Mouse (Mus musculus) stomach, embryonic 14.5 days (tissue): Measurements from ENCODE around the gene Calhm1. TPM values are rescaled to one million over a fixed set of nuclear protein-coding genes. Genes with fewer than 3 reads are reported as not detected.

Source experiments
- ATAC-seq: fragments of 200-750 bp; cut with Nextera tagmentation; 2 replicates; pipeline ENCODE4 v1.8.0; 2017; ENCODE audit warnings: low read depth, moderate TSS enrichment; ENCODE audit not compliant: insufficient number of reproducible peaks, insufficient read depth, low FRiP score
- H3K27ac ChIP-seq: fragments of 300-500 bp; sonication (generic); 2 replicates; pipeline ENCODE4 v1.5.1; 2014; ENCODE audit warnings: mild to moderate bottlenecking, low read length, moderate library complexity, mixed read lengths
- H3K27me3 ChIP-seq: fragments of 300-500 bp; sonication (generic); 2 replicates; pipeline ENCODE4 v1.6.1; 2014; ENCODE audit warnings: low read length, control low read depth, mixed read lengths; ENCODE audit not compliant: control insufficient read depth, insufficient read depth
- H3K36me3 ChIP-seq: fragments of 300-500 bp; sonication (generic); 2 replicates; pipeline ENCODE4 v1.6.1; 2014; ENCODE audit warnings: mild to moderate bottlenecking, control low read depth, low read length, moderate library complexity, mixed read lengths; ENCODE audit not compliant: control insufficient read depth, insufficient read depth
- H3K4me1 ChIP-seq: fragments of 300-500 bp; sonication (generic); 2 replicates; pipeline ENCODE4 v1.6.1; 2014; ENCODE audit warnings: low read length, control low read depth, mixed read lengths; ENCODE audit not compliant: control insufficient read depth, insufficient read depth
- H3K4me2 ChIP-seq: fragments of 300-500 bp; sonication (generic); replicated peaks from 2 replicates; pipeline ENCODE4 v1.6.1; 2014; ENCODE audit warnings: low read depth, low read length, control low read depth
- H3K4me3 ChIP-seq: fragments of 300-500 bp; sonication (generic); 2 replicates; pipeline ENCODE4 v1.5.1; 2014; ENCODE audit warnings: low read depth, low read length, control low read depth
- H3K9ac ChIP-seq: fragments of 300-500 bp; sonication (generic); replicated peaks from 2 replicates; pipeline ENCODE4 v1.6.1; 2014; ENCODE audit warnings: low read depth, mild to moderate bottlenecking, control low read depth, low read length, moderate library complexity, mixed read lengths
- H3K9me3 ChIP-seq: fragments of 300-500 bp; sonication (generic); 2 replicates; pipeline ENCODE4 v1.6.1; 2016; ENCODE audit warnings: low read depth, low read length, control low read depth; ENCODE audit not compliant: control insufficient read depth
- WGBS: fragments of 180-500 bp; shearing (Covaris S2); extraction: QIAGEN DNeasy Blood & Tissue Kit; methylation state at CpG from one replicate; pipeline ENCODE4 v1.1.7; 2014; 5-methylcytosine and 5-hydroxymethylcytosine counted together
- polyA plus RNA-seq: library from polyadenylated mRNA; unstranded; fragments of >200 nt; fragmentation: Nextera tagmentation; extraction: Ambion mirVana; gene quantifications from 2 replicates; pipeline ENCODE4 v1.2.1, GENCODE M21; 2014

The Calhm1 gene
- polyA plus RNA-seq, 1 experiment from 2014 or later: not detected

DNA sequence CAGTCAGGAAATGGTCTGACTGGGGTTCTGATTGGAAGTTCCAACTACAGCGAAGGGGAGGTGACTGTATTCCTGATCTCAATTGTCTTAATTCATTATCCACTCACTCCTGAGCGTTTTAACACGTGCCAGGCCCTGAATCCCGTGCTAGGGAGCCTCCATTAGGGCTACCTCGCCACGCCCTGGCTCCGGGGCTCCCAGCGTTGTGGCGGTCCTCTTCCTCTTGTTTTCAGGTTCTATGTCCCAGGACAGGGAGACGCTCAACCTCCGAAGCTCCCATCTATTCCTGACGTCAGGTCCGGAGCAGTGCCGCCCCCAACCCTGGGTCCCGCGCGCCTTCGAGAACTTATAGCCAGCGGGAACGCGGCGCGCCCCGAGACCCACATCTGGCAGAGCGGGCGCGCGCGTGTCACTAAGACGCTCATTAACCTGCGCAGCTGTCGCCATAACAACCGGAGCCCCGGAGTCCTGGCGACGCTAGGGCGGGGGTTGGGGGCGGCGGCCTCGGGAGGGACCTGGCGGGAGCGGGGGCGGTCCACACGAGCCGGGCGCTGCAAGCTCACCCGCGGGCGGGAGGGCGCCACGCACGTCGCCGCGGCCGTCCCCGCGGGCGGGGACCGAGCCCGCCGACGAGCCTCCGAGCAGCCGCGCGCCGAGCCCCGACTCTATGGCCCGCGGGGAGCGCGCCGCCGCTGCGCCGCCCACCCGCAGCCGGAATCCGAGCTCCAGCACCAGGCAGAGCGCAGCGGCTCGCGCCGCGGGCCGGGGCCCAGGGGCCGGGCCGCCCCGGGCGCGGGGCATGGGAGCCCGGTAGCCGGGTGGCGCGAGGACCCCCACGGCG lies 34.6 kb upstream of the Calhm1 start, which contains the start of gene Neurl1a:
Neurl1a (plus strand) TSS at position 390 of the 841 bp plus-strand sequence.
- H3K9ac ChIP-seq: peak within 1 kb of the TSS; percentile 55
- peak; percentile 44; the same call in 1 of the 2 replicates for ATAC-seq
- under 1% methylated on average over 66 of the region's 98 CpGs for WGBS
- 0 out of 2 replicates have a peak, but pooled peaks cover 2% of the 10 kb centered on the region for H3K9me3 ChIP-seq
- H3K36me3 ChIP-seq: no peaks in the 10 kb centered on the region
- peak within 1 kb of the TSS; percentile 61 for H3K4me3 ChIP-seq
- H3K4me1 ChIP-seq: no peaks in the 10 kb centered on the region
- H3K4me2 ChIP-seq: peak within 1 kb of the TSS; percentile 98
- peak within 1 kb of the TSS; percentile 48; the same call in 1 of the 2 replicates for H3K27ac ChIP-seq
- H3K27me3 ChIP-seq: no peaks in the 10 kb centered on the region

DNA sequence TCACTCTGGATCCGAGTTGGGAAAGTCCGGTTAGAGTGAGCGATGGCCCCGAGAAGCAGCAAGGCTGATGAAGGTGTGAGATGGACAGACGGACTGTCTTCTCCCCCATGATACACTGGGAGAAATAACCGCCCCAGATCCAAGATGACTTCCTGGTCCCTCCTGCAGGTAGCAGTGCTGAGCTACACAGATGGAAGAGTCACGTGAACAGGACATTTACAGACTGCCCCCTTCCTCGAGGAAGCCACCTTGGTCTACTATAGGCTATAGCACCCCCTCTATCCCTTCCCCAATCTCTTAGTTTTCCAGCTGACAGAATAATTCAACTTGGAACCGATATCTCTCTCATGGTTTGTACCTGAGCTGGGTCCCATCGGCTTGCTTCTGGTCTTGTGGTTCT lies 33.9 kb upstream of the Calhm1 start:
- H3K36me3 ChIP-seq: no peaks in the 10 kb centered on the region
- no peak overlapping the region for H3K9ac ChIP-seq
- H3K4me3 ChIP-seq: peak overlapping the region; percentile 61; the same call in 1 of the 2 replicates
- H3K9me3 ChIP-seq: 0 out of 2 replicates have a peak, but pooled peaks cover 2% of the 10 kb centered on the region
- no peaks in the 10 kb centered on the region for H3K4me1 ChIP-seq
- 27% methylated on average over 10 of the region's 10 CpGs for WGBS
- ATAC-seq: 0 out of 2 replicates have a peak, but pooled peaks have one; percentile 7
- H3K27ac ChIP-seq: no peak overlapping the region
- H3K4me2 ChIP-seq: peak overlapping the region; percentile 98
- no peaks in the 10 kb centered on the region for H3K27me3 ChIP-seq

DNA sequence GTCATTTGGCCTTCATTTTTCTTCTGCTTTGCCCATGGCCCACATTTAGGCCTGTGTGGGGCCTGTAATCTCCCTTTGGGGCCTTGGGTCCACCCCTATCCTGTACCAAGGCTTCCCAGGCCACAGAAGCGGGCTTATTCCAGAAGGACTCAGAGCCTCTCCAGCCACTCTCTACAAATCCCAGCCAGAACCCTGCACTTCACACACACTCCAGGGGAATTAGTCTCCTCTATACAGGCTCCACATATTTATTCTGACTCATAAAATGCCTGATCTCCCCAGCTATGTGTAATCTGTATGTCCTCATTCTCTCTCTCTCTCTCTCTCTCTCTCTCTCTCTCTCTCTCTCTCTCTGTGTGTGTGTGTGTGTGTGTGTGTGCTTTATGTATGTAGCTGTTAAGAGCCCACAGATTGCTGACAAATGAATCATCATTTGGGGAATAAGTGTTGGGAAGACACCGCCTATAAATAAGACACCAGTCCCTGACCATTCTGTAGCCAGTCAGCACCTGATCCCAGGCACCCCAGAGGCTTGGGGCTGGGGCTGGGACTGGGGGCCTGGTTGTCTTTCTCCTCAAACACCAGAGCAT lies 33.0 kb upstream of the Calhm1 start:
- WGBS: 76% methylated on average over 2 of the region's 2 CpGs
- Histone ChIP-seq H3K4me1 (no peaks in the 10 kb centered on the region), H3K4me3 (no peak overlapping the region), H3K9me3 (0 out of 2 replicates have a peak, but pooled peaks cover under 1% of the 10 kb centered on the region), H3K4me2 (no peak overlapping the region), H3K27ac (no peak overlapping the region), H3K9ac (no peak overlapping the region), H3K36me3 (no peaks in the 10 kb centered on the region), H3K27me3 (no peaks in the 10 kb centered on the region)
- no peak for ATAC-seq

DNA sequence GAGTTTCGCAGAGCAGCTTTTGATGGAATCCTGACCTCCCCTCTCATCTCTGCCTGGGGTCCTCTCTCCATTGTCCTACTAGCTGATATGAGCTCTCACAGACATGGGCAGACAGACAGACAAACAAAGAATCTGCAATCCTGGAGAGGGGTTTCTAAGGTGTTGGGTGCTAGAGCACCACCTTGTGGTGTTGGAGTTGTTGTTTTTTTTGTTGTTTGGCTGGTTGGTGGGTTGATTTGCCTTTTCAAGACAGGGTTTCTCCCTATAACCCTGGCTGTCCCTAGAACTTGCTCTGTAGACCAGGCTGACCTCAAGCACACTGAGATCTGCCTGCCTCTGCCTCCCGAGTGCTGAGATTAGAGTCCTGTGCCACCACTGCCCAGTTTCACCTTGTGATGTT lies 31.4 kb upstream of the Calhm1 start:
- Histone ChIP-seq H3K9me3 (no peaks in the 10 kb centered on the region), H3K4me2 (no peak overlapping the region), H3K9ac (no peak overlapping the region), H3K27me3 (no peaks in the 10 kb centered on the region), H3K4me1 (no peaks in the 10 kb centered on the region), H3K4me3 (no peak overlapping the region), H3K27ac (no peak overlapping the region), H3K36me3 (no peaks in the 10 kb centered on the region)
- ATAC-seq: no peak
- 60% methylated on average over 2 of the region's 2 CpGs for WGBS

DNA sequence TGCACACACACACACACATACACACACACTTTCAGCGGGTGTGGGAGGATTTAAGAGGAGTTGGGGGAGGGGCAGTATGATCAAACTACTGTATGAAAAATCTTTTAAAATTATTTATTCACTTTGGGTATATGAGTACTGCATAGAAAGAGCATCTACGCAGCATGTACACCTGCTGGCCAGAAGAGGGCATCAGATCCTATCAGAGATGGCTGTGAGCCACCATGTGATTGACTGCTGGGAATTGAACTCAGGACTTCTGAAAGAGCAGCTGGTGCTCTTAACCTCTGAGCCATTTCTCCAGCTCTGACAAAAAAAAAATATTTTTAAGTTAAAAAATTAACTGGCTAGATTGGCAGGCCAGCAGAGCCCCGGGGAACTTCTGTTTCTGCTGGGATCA lies 30.5 kb upstream of the Calhm1 start:
- Histone ChIP-seq H3K4me1 (no peaks in the 10 kb centered on the region), H3K4me3 (no peak overlapping the region), H3K27me3 (no peaks in the 10 kb centered on the region), H3K9me3 (no peaks in the 10 kb centered on the region), H3K36me3 (no peaks in the 10 kb centered on the region), H3K27ac (no peak overlapping the region), H3K9ac (no peak overlapping the region), H3K4me2 (no peak overlapping the region)
- WGBS: 54% methylated on average over 3 of the region's 3 CpGs
- ATAC-seq: no peak

DNA sequence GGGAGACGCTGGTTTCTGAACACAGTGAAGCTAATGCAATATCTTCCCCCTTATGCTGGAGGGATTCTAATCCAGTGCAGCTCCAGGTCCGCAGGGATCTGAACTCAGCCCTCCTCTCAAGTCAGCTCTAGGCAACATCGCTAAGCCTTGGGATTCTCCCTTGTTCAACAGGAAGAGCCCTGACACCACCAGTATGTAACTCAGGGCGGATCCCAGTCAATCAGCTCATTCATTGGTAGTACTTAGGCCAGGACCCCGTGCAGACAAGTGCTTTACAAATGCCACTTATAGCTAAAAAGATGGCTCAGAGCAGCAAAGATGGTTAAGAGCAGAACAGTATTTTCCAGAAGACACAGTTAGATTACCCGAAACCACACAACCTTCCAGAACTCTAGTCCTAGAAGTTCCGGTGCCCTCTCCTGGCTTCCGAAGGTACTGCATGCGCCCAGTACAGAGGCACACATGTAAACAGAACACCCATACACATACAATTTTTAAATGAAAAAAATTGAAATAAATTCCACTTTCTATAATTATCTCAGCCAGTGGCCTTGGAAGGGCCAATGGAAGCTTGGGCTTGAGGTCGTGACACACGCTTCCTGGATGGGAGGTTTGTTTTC lies 24.8 kb upstream of the Calhm1 start:
- Histone ChIP-seq H3K4me1 (0 out of 2 replicates have a peak, but pooled peaks cover 3% of the 10 kb centered on the region), H3K27me3 (no peaks in the 10 kb centered on the region), H3K4me2 (peak overlapping the region; percentile 33), H3K4me3 (no peak overlapping the region), H3K27ac (no peak overlapping the region), H3K36me3 (no peaks in the 10 kb centered on the region), H3K9me3 (no peaks in the 10 kb centered on the region), H3K9ac (no peak overlapping the region)
- whole genome bisulfite sequencing: 26% methylated on average over 11 of the region's 11 CpGs
- ATAC-seq: no peak; the same call in 1 of the 2 replicates

DNA sequence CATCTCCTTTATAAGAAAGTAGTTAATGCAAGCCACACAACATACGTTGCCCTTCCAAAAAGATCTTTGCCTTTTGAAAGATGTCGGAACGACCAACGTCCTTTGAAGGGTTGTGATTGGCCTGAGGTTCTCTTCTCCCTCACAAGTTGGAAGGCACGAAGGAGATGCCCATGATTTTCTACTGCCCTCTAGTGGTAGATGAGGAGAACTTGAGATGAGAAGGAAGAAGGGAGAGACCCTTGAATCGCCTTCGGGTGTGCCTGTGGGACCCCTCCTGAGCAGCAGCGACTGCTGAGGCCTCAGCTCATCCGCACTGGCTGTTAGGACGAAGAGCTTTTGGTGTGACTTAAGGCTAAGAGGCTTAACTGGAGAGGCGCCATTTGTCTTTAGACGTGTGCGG lies 24.2 kb upstream of the Calhm1 start:
- ATAC-seq: no peak
- Histone ChIP-seq H3K4me2 (peak overlapping the region; percentile 33), H3K4me3 (no peak overlapping the region), H3K27ac (no peak overlapping the region), H3K36me3 (no peaks in the 10 kb centered on the region), H3K9ac (no peak overlapping the region), H3K4me1 (0 out of 2 replicates have a peak, but pooled peaks cover 3% of the 10 kb centered on the region), H3K27me3 (no peaks in the 10 kb centered on the region), H3K9me3 (no peaks in the 10 kb centered on the region)
- WGBS: 10% methylated on average over 13 of the region's 13 CpGs

DNA sequence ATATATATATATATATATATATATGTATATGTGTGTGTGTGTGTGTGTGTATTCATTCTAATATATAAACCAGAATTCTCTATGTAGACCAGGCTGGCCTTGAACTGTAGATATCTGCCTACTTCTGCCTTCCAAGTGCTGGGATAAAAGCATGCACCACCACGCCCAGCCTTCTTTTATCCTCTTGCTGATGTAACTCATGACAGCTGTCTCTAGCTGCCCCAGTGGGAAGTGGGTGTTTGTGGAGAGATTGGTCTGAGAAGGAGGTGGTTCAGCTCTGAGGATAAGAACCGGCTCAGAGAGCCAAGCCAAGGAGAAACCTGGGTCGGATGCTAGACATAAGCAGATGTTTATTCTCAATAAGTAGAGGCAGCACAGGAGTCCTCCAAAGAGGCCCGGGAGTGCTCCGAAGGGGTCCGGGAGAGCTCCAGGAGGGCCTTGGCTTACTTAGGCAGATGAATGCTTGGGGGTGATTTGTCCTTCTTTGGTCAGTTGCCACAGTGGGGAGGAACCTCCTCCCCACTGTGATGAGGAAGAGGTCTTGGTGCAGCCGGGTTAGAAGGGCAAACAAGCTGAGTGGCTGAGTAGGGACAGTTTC lies 23.7 kb upstream of the Calhm1 start:
- H3K27me3 ChIP-seq: no peaks in the 10 kb centered on the region
- H3K4me2 ChIP-seq: 0 out of 2 replicates have a peak overlapping the region, but pooled peaks have one; percentile 33
- H3K9ac ChIP-seq: no peak overlapping the region
- 51% methylated on average over 7 of the region's 7 CpGs for WGBS
- no peak overlapping the region for H3K27ac ChIP-seq
- no peaks in the 10 kb centered on the region for H3K9me3 ChIP-seq
- H3K4me1 ChIP-seq: 0 out of 2 replicates have a peak, but pooled peaks cover 3% of the 10 kb centered on the region
- no peak overlapping the region for H3K4me3 ChIP-seq
- no peak for ATAC-seq
- no peaks in the 10 kb centered on the region for H3K36me3 ChIP-seq
